Mouse (Mus musculus) kidney, adult 11 months (tissue): Measurements from ENCODE around the gene 1700020L24Rik.

Experiments
- DNase-seq: peaks from one replicate; pipeline ENCODE4 v3.0.0; 2022

The 1700020L24Rik gene

DNA sequence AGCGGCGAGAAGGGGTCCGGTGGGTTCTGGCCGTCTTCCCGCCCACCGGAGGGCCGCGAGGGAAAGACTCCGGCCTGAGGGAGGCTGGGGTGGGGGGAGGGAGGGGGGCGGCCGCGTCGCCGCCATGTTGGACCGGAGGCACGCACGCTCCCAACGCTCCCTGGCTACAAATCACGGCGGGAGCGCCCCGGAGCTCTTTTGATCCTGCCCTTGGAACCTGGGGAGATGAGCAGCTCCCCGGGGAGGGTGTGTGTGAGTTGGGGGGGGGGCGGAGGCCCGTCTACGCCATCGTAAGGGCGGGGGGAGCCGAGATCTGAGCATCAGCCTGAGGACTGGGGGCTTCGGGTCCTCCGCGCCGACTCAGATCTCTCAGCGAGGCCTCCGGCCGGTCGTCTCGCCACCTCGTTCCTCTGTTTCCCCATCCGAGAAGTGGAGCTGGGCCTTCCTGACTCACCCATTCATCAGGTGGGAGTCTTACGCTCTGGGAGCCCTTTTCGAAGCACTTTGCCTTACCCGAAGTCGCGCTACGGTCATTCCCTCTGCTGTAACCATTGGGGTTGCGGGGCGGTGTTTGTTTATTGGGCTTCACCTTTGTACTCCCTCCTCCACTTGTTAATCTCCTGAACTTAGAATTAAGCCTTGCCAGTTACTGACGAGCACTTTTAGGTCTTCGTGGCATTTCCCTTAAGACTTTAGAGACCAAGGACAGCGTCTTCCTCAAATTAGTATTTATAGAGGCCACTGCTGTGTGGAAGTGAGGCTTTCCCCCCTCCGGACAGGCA lies 35.9 kb downstream of the 1700020L24Rik start:
- peak; percentile 64 for DNase-seq
